Mouse (Mus musculus) intestine, postnatal 0 days (tissue): ENCODE results near the gene Ctsw. TPM values are rescaled to one million over a fixed set of nuclear protein-coding genes. Genes with fewer than 3 reads are reported as not detected.
"Not testable (repeated sequence)": the region's sequence is repeated elsewhere in the genome, so short reads cannot be mapped to it uniquely, and the experiment has no call there.

Experiments
- ATAC-seq: fragments of 200-750 bp; cut with Nextera tagmentation; 2 replicates; pipeline ENCODE4 v1.8.0; 2017; ENCODE audit warnings: mild to moderate bottlenecking, moderate TSS enrichment, moderate library complexity
- H3K27ac ChIP-seq: fragments of 300-500 bp; sonication (generic); 2 replicates; pipeline ENCODE4 v1.5.1; 2014; ENCODE audit warnings: mild to moderate bottlenecking, low read depth, low read length, moderate library complexity
- H3K27me3 ChIP-seq: fragments of 300-500 bp; sonication (generic); replicated peaks from 2 replicates; pipeline ENCODE4 v1.6.1; 2014; ENCODE audit warnings: low read length, mixed read lengths; ENCODE audit not compliant: control insufficient read depth, insufficient read depth
- H3K36me3 ChIP-seq: fragments of 300-500 bp; sonication (generic); 2 replicates; pipeline ENCODE4 v1.6.1; 2014; ENCODE audit warnings: mild to moderate bottlenecking, moderate library complexity; ENCODE audit not compliant: control insufficient read depth, insufficient read depth
- H3K4me1 ChIP-seq: fragments of 300-500 bp; sonication (generic); replicated peaks from 2 replicates; pipeline ENCODE4 v1.6.1; 2014; ENCODE audit warnings: antibody characterized with exemption, low read length, mixed read lengths; ENCODE audit not compliant: control insufficient read depth, insufficient read depth
- H3K4me2 ChIP-seq: fragments of 300-500 bp; sonication (generic); replicated peaks from 2 replicates; pipeline ENCODE4 v1.6.1; 2014; ENCODE audit warnings: low read depth, mild to moderate bottlenecking, moderate library complexity
- H3K4me3 ChIP-seq: fragments of 300-500 bp; sonication (generic); 2 replicates; pipeline ENCODE4 v1.5.1; 2014; ENCODE audit warnings: low read depth, low read length
- H3K9ac ChIP-seq: fragments of 300-500 bp; sonication (generic); 2 replicates; pipeline ENCODE4 v1.6.1; 2014; ENCODE audit warnings: mild to moderate bottlenecking, low read depth, low read length
- H3K9me3 ChIP-seq: fragments of 300-500 bp; sonication (generic); 2 replicates; pipeline ENCODE4 v1.6.1; 2016; ENCODE audit warnings: mixed run types; ENCODE audit not compliant: control insufficient read depth
- CTCF ChIP-seq: sonication (generic); IDR thresholded peaks from 2 replicates; pipeline ENCODE4 v1.5.1; 2016; ENCODE audit warnings: low read depth, mild to moderate bottlenecking, control low read depth, antibody characterized with exemption, moderate library complexity
- WGBS: fragments of 180-500 bp; shearing (Covaris S2); extraction: QIAGEN DNeasy Blood & Tissue Kit; methylation state at CpG from one replicate; pipeline ENCODE4 v1.1.7; 2014; 5-methylcytosine and 5-hydroxymethylcytosine counted together
- polyA plus RNA-seq: library from polyadenylated mRNA; unstranded; fragments of >200 nt; fragmentation: Nextera tagmentation; extraction: Ambion mirVana; gene quantifications from 2 replicates; pipeline ENCODE4 v1.2.1, GENCODE M21; 2015

Ctsw gene
- polyA plus RNA-seq, 1 experiment from 2014 or later, result 0.85 TPM

DNA sequence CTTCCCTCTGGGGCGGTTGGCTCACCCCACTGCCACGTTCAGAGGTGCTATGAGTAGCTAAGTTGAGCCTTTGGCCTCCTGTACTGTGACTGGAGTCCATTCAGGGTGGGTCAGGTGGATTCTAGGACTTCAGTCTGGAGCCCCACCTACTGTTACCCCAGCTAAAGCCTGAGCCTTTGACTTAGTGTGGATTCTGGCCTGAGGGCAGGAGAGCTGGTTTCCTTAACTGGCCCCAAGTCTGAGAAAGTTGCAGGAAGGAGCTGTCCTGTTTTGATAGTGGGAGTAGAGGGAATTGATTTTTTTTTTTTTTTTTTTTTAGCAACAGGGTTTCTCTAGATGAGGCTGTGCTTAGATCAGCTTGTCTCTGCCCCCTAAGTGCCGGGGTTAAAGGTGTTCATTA, 26.0 kb upstream of the Ctsw start:
- H3K27ac ChIP-seq, result peak overlapping the region; percentile 71
- H3K4me1 ChIP-seq, result 0 out of 2 replicates have a peak, but pooled peaks cover 2% of the 10 kb centered on the region
- peaks cover 56% of the 10 kb centered on the region for H3K36me3 ChIP-seq
- peak; percentile 65 for ATAC-seq
- no peaks in the 10 kb centered on the region for H3K27me3 ChIP-seq
- TF ChIP-seq CTCF, result no peak
- no peaks in the 10 kb centered on the region for H3K9me3 ChIP-seq
- WGBS, result 60% methylated on average over 3 of the region's 3 CpGs
- H3K4me2 ChIP-seq, result no peak overlapping the region
- no peak overlapping the region for H3K4me3 ChIP-seq
- H3K9ac ChIP-seq, result no peak overlapping the region; the same call in 1 of the 2 replicates

DNA sequence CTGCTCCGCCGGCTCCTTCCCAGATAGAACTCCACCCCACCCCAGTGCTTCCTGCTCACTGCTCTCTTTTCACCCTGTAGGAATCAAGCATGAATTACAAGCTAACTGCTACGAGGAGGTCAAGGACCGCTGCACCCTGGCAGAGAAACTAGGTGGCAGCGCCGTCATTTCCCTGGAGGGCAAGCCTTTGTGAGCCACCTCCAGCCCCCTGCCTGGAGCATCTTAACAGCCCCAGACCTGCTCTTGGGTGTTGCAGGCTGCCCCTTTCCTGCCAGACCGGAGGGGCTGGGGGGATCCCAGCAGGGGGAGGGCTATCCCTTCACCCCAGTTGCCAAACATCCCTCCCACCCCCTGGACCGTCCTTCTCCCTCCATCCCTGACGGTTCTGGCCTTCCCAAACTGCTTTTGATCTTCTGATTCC, 25.0 kb upstream of the Ctsw start:
- H3K9me3 ChIP-seq, H3K4me3 ChIP-seq, H3K9ac ChIP-seq, H3K27me3 ChIP-seq, H3K4me1 ChIP-seq, H3K4me2 ChIP-seq, ATAC-seq: not testable (repeated sequence)
- peak overlapping the region; percentile 57 for H3K27ac ChIP-seq
- H3K36me3 ChIP-seq, result peaks cover 54% of the 10 kb centered on the region
- 49% methylated on average over 9 of the region's 9 CpGs for WGBS
- peak; percentile 53 for TF ChIP-seq CTCF

DNA sequence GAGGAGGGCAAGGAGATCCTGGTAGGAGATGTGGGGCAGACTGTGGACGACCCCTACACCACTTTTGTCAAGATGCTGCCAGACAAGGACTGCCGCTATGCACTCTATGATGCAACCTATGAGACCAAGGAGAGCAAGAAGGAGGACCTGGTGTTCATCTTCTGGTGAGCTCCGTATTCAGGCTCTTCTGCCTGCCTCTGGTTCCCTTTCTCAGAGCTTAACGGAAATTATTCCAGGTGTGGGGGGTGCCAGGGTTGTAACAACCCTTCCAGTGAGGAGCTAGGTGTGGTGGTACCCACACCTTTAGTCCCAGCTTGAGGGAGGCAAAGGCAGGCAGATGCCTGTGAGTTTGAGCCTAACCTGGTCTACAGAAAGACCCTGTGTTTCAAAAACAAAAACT, 24.3 kb upstream of the Ctsw start:
- no peak for ATAC-seq
- Histone ChIP-seq H3K4me1 (0 out of 2 replicates have a peak, but pooled peaks cover 2% of the 10 kb centered on the region), H3K9me3 (no peaks in the 10 kb centered on the region), H3K9ac (no peak overlapping the region), H3K27me3 (no peaks in the 10 kb centered on the region), H3K27ac (0 out of 2 replicates have a peak overlapping the region, but pooled peaks have one; percentile 57), H3K4me3 (no peak overlapping the region), H3K36me3 (peaks cover 47% of the 10 kb centered on the region), H3K4me2 (no peak overlapping the region; the same call in 1 of the 2 replicates)
- WGBS, result 82% methylated on average over 4 of the region's 4 CpGs
- no peak for TF ChIP-seq CTCF

DNA sequence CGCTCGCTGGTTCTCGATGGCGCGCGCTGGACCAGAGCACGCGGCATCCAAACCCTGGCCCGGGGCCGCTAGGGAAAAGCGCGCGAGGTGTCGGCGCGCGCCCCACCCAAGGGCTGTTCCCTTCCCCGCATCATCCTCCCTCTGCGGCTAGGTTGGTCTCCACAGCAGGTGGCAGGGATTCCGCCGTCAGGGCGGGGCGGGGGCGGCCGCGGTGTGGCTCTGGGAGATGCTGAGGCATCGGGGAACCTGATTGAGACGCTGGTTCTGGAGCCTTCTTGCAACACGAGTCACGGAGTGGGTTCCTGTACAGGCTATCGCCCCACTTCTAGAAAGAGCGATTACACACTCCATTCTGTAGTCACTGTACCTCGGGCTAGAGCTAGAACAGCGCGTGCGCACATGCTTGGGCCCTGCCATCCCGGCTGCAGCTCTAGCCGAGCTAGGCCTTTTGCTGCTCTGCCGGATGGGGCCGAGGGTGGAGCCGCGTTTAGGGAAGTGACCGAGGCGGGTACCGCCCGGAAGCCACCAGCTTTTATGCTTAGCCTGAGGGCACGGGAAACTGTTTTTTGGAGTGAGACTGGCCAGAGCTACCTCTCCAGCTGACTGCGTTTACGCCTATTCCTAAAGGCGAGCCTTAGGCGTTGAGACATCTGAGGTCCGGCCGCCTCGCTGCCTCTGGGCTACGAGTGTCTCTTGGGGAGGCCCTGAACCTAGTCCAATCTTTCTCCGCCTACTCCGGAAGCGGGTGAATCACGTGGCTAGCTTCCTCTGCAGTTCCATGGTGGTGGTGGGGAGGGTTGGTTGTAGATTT, 22.8 kb upstream of the Ctsw start:
- H3K4me1 ChIP-seq, result 0 out of 2 replicates have a peak, but pooled peaks cover 2% of the 10 kb centered on the region
- peak overlapping the region; percentile 87 for H3K9ac ChIP-seq
- no peaks in the 10 kb centered on the region for H3K27me3 ChIP-seq
- peaks cover 37% of the 10 kb centered on the region for H3K36me3 ChIP-seq
- no peaks in the 10 kb centered on the region for H3K9me3 ChIP-seq
- TF ChIP-seq CTCF, result no peak
- WGBS, result under 1% methylated on average over 56 of the region's 59 CpGs
- H3K4me3 ChIP-seq, result peak overlapping the region; percentile 93
- ATAC-seq, result peak; percentile 28
- peak overlapping the region; percentile 80 for H3K4me2 ChIP-seq
- H3K27ac ChIP-seq, result peak overlapping the region; percentile 97

DNA sequence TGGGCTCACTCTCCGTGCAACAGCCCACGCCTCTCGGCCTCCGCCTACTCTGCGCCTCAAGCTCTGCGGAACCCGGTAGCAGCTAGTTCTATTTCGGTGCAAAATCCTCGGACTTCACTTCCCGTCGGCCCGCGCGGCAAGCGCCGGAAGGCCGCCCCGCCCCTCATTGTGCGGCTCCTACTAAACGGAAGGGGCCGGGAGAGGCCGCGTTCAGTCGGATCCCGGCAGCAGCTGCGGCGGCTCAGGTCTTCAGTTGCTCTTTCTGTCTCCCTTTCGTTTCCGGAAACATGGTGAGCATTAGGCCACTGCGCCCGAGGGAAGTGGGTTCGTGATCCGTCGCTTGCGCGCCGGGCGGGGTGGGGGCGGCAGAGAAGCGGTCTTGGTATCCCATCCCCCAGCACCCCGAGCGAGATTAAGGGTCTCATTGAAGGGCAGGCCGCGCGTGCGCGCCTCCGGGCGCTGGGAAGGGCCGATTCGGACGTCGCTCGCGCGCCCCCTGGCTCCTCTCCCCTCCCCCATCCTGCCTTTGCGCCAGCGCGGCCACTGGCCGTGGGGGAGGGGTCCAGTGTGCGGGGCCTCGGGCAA, 22.1 kb upstream of the Ctsw start, which contains the start of gene Cfl1:
Gene Cfl1, plus strand, starts transcription at position 143 of the 585 bp plus-strand sequence.
- ATAC-seq, result peak; percentile 51
- Histone ChIP-seq H3K9ac (peak within 1 kb of the TSS; percentile 87), H3K27me3 (no peaks in the 10 kb centered on the region), H3K4me3 (peak within 1 kb of the TSS; percentile 93), H3K9me3 (no peaks in the 10 kb centered on the region), H3K4me2 (peak within 1 kb of the TSS; percentile 80), H3K4me1 (0 out of 2 replicates have a peak, but pooled peaks cover 2% of the 10 kb centered on the region), H3K36me3 (peaks cover 36% of the 10 kb centered on the region), H3K27ac (peak within 1 kb of the TSS; percentile 97)
- peak; percentile 43 for TF ChIP-seq CTCF
- under 1% methylated on average over 62 of the region's 62 CpGs for WGBS

DNA sequence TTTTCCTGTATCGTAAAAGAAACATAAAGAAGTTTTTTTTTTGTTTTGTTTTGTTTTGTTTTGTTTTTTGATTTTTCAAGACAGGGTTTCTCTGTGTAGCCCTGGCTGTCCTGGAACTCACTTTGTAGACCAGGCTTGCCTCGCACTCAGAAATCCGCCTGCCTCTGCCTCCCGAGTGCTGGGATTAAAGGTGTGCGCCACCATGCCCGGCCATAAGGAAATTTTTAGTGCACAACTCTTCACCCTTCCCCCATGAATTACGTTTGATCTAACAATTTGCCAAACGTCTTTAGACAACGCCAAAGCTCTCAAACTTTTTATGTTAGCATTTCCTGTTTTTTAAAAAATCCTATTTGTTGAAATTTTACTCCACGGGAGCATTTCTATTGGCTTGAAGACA, 21.4 kb upstream of the Ctsw start:
- Histone ChIP-seq H3K4me2 (peak overlapping the region; percentile 80), H3K27ac (peak overlapping the region; percentile 89; the same call in 1 of the 2 replicates), H3K36me3 (peaks cover 39% of the 10 kb centered on the region), H3K4me3 (peak overlapping the region; percentile 93)
- not testable (repeated sequence) for H3K4me1 ChIP-seq, H3K27me3 ChIP-seq, ATAC-seq, H3K9ac ChIP-seq, H3K9me3 ChIP-seq
- 39% methylated on average over 10 of the region's 10 CpGs for WGBS
